Mouse (Mus musculus) intestine, postnatal 0 days (tissue): Measurements from ENCODE around the gene Rimbp2. TPM values are rescaled to one million over a fixed set of nuclear protein-coding genes. Genes with fewer than 3 reads are reported as not detected.

Experiments used
- ATAC-seq: fragments of 200-750 bp; cut with Nextera tagmentation; 2 replicates; pipeline ENCODE4 v1.8.0; 2017; ENCODE audit warnings: mild to moderate bottlenecking, moderate TSS enrichment, moderate library complexity
- H3K27ac ChIP-seq: fragments of 300-500 bp; sonication (generic); 2 replicates; pipeline ENCODE4 v1.5.1; 2014; ENCODE audit warnings: mild to moderate bottlenecking, low read depth, low read length, moderate library complexity
- H3K27me3 ChIP-seq: fragments of 300-500 bp; sonication (generic); replicated peaks from 2 replicates; pipeline ENCODE4 v1.6.1; 2014; ENCODE audit warnings: low read length, mixed read lengths; ENCODE audit not compliant: control insufficient read depth, insufficient read depth
- H3K36me3 ChIP-seq: fragments of 300-500 bp; sonication (generic); 2 replicates; pipeline ENCODE4 v1.6.1; 2014; ENCODE audit warnings: mild to moderate bottlenecking, moderate library complexity; ENCODE audit not compliant: control insufficient read depth, insufficient read depth
- H3K4me1 ChIP-seq: fragments of 300-500 bp; sonication (generic); replicated peaks from 2 replicates; pipeline ENCODE4 v1.6.1; 2014; ENCODE audit warnings: antibody characterized with exemption, low read length, mixed read lengths; ENCODE audit not compliant: control insufficient read depth, insufficient read depth
- H3K4me2 ChIP-seq: fragments of 300-500 bp; sonication (generic); replicated peaks from 2 replicates; pipeline ENCODE4 v1.6.1; 2014; ENCODE audit warnings: low read depth, mild to moderate bottlenecking, moderate library complexity
- H3K4me3 ChIP-seq: fragments of 300-500 bp; sonication (generic); 2 replicates; pipeline ENCODE4 v1.5.1; 2014; ENCODE audit warnings: low read depth, low read length
- H3K9ac ChIP-seq: fragments of 300-500 bp; sonication (generic); 2 replicates; pipeline ENCODE4 v1.6.1; 2014; ENCODE audit warnings: mild to moderate bottlenecking, low read depth, low read length
- H3K9me3 ChIP-seq: fragments of 300-500 bp; sonication (generic); 2 replicates; pipeline ENCODE4 v1.6.1; 2016; ENCODE audit warnings: mixed run types; ENCODE audit not compliant: control insufficient read depth
- CTCF ChIP-seq: sonication (generic); IDR thresholded peaks from 2 replicates; pipeline ENCODE4 v1.5.1; 2016; ENCODE audit warnings: low read depth, mild to moderate bottlenecking, control low read depth, antibody characterized with exemption, moderate library complexity
- WGBS: fragments of 180-500 bp; shearing (Covaris S2); extraction: QIAGEN DNeasy Blood & Tissue Kit; methylation state at CpG from one replicate; pipeline ENCODE4 v1.1.7; 2014; 5-methylcytosine and 5-hydroxymethylcytosine counted together
- polyA plus RNA-seq: library from polyadenylated mRNA; unstranded; fragments of >200 nt; fragmentation: Nextera tagmentation; extraction: Ambion mirVana; gene quantifications from 2 replicates; pipeline ENCODE4 v1.2.1, GENCODE M21; 2015

Rimbp2 gene
- polyA plus RNA-seq, 1 experiment from 2014 or later: 0.13 TPM

GRCm38 (mm10) chr5:128866811-128867210, 86.5 kb downstream of the Rimbp2 start:
- no peak for TF ChIP-seq CTCF
- H3K9ac ChIP-seq: no peak overlapping the region
- no peak overlapping the region for H3K4me2 ChIP-seq
- H3K27ac ChIP-seq: no peak overlapping the region
- H3K27me3 ChIP-seq: no peaks in the 10 kb centered on the region
- H3K36me3 ChIP-seq: no peaks in the 10 kb centered on the region
- 42% methylated on average over 5 of the region's 5 CpGs for WGBS
- no peak overlapping the region for H3K4me3 ChIP-seq
- no peaks in the 10 kb centered on the region for H3K9me3 ChIP-seq
- H3K4me1 ChIP-seq: no peaks in the 10 kb centered on the region
- no peak for ATAC-seq

GRCm38 (mm10) chr5:128866291-128866690, 87.0 kb downstream of the Rimbp2 start:
- Histone ChIP-seq H3K27me3 (no peaks in the 10 kb centered on the region), H3K4me3 (no peak overlapping the region), H3K4me2 (no peak overlapping the region), H3K36me3 (no peaks in the 10 kb centered on the region), H3K27ac (no peak overlapping the region), H3K9me3 (no peaks in the 10 kb centered on the region), H3K9ac (no peak overlapping the region), H3K4me1 (no peaks in the 10 kb centered on the region)
- no peak for TF ChIP-seq CTCF
- 43% methylated on average over 5 of the region's 5 CpGs for WGBS
- no peak for ATAC-seq

- Histone ChIP-seq H3K9me3 (no peaks in the 10 kb centered on the region), H3K36me3 (no peaks in the 10 kb centered on the region), H3K4me2 (no peak overlapping the region), H3K9ac (no peak overlapping the region), H3K27ac (no peak overlapping the region), H3K27me3 (no peaks in the 10 kb centered on the region), H3K4me3 (no peak overlapping the region), H3K4me1 (no peaks in the 10 kb centered on the region)
- no peak for ATAC-seq
- 47% methylated on average over 6 of the region's 6 CpGs for WGBS
- TF ChIP-seq CTCF: no peak
These were observed 89.8 kb downstream of the Rimbp2 start for GRCm38 (mm10) chr5:128863497-128863896.

DNA sequence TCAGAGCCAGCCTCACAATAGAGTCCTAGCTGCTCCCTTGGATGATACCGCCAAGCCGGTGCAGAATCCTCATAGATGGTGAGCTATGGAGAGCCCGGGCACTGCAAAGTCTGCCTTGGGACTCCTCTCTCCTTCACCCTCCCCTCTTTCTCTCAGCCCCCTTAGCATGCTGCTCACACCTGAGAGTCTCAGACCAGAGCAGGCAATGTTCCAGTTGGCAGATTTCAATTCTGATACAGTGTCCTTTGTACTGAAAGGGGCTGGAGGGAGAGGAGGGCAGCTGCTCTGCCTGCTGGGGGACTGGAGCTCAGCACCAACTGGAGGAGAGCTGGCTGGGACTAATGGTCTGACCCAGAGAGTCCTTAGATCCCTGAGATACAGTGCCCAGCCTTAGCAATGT, 92.4 kb downstream of the Rimbp2 start:
- 94% methylated on average over 3 of the region's 3 CpGs for WGBS
- no peak overlapping the region for H3K4me2 ChIP-seq

GRCm38 (mm10) chr5:128852791-128853190, 100.5 kb downstream of the Rimbp2 start:
- Histone ChIP-seq H3K9me3 (no peaks in the 10 kb centered on the region), H3K4me2 (no peak overlapping the region), H3K27ac (no peak overlapping the region), H3K36me3 (no peaks in the 10 kb centered on the region), H3K4me1 (no peaks in the 10 kb centered on the region), H3K9ac (no peak overlapping the region), H3K4me3 (no peak overlapping the region), H3K27me3 (no peaks in the 10 kb centered on the region)
- WGBS: 57% methylated on average over 6 of the region's 6 CpGs
- no peak for ATAC-seq
- no peak for TF ChIP-seq CTCF

More for the DNA sequence above, 92.4 kb downstream of the Rimbp2 start:
- H3K4me1 ChIP-seq: no peaks in the 10 kb centered on the region
- H3K9me3 ChIP-seq: no peaks in the 10 kb centered on the region
- H3K9ac ChIP-seq: no peak overlapping the region
- H3K36me3 ChIP-seq: no peaks in the 10 kb centered on the region
- H3K4me3 ChIP-seq: no peak overlapping the region
- no peak overlapping the region for H3K27ac ChIP-seq
- H3K27me3 ChIP-seq: no peaks in the 10 kb centered on the region
- TF ChIP-seq CTCF: no peak
- no peak for ATAC-seq

- Histone ChIP-seq H3K4me3 (no peak overlapping the region), H3K9ac (no peak overlapping the region), H3K4me2 (no peak overlapping the region), H3K36me3 (no peaks in the 10 kb centered on the region), H3K9me3 (no peaks in the 10 kb centered on the region), H3K27me3 (no peaks in the 10 kb centered on the region), H3K27ac (no peak overlapping the region), H3K4me1 (no peaks in the 10 kb centered on the region)
- WGBS: 82% methylated on average over 8 of the region's 8 CpGs
- TF ChIP-seq CTCF: no peak
- no peak for ATAC-seq
These were observed 105.5 kb downstream of the Rimbp2 start for GRCm38 (mm10) chr5:128847806-128848205.

DNA sequence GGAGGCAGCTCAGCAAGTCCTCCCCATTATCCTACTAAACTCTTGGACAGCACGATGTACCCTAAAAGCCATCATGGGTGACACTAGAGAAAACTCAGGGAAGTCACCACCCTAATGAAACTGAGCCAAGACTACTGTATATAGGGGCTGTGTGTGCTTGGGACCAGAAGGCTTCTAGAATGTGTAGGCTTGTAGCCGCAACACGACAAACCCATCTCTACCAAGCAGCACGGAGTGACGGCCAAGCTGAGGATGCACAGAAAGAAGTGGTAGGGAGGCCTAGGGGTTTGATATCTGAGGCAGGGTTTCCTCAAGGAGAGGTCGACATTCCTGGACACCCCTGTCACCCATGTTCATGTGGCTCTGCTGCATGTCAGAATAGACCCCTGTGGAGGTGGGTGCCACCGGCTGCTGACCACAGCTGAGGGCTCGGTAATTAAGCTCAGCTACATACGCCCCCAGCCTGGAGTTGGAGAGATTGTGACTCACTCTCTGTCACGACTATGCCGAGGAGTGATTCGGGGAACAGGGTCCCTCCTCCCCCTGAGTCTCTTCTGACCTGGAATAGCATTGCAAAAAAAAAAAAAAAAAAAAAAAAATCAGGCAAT, 106.7 kb downstream of the Rimbp2 start:
- WGBS: 83% methylated on average over 12 of the region's 12 CpGs
- no peaks in the 10 kb centered on the region for H3K4me1 ChIP-seq
- no peak overlapping the region for H3K27ac ChIP-seq
- TF ChIP-seq CTCF: no peak
- ATAC-seq: no peak
- no peak overlapping the region for H3K4me3 ChIP-seq
- H3K36me3 ChIP-seq: no peaks in the 10 kb centered on the region
- no peaks in the 10 kb centered on the region for H3K9me3 ChIP-seq
- no peaks in the 10 kb centered on the region for H3K27me3 ChIP-seq
- no peak overlapping the region for H3K4me2 ChIP-seq
- no peak overlapping the region for H3K9ac ChIP-seq
